Mouse (Mus musculus): Measurements from ENCODE around the gene Eif1.

GRCm38 (mm10) chr11:100352076-100352857, 32.6 kb downstream of the Eif1 start:
- TF ChIP-seq GATA1 (IDR thresholded peaks at IDR 0.05; ENCODE audit: borderline replicate concordance, low read length): no peak
- no peak for TF ChIP-seq FLI1 (IDR thresholded peaks at IDR 0.05; ENCODE audit: low read length)
